Mouse (Mus musculus) limb, embryonic 14.5 days (tissue): ENCODE results near the gene Aifm3. TPM values are rescaled to one million over a fixed set of nuclear protein-coding genes. Genes with fewer than 3 reads are reported as not detected.
A peak's percentile ranks its signal among the peaks of the same experiment; 100 is the strongest.

Source experiments
- ATAC-seq: fragments of 200-750 bp; cut with Nextera tagmentation; 2 replicates; pipeline ENCODE4 v1.8.0; 2017; ENCODE audit warnings: low read depth, moderate number of reproducible peaks, moderate TSS enrichment; ENCODE audit not compliant: low FRiP score
- DNase-seq: peaks from one replicate; pipeline ENCODE4 v3.0.0-alpha.2; 2015; ENCODE audit warnings: low spot score
- H3K27ac ChIP-seq: fragments of 300-500 bp; sonication (generic); replicated peaks from 2 replicates; pipeline ENCODE4 v1.5.1; 2014; ENCODE audit warnings: low read depth, mild to moderate bottlenecking, low read length, moderate library complexity, mixed read lengths
- H3K27me3 ChIP-seq: fragments of 300-500 bp; sonication (generic); 2 replicates; pipeline ENCODE4 v1.6.1; 2014; ENCODE audit warnings: low read length, mixed read lengths; ENCODE audit not compliant: control insufficient read depth, insufficient read depth
- H3K36me3 ChIP-seq: fragments of 300-500 bp; sonication (generic); 2 replicates; pipeline ENCODE4 v1.6.1; 2014; ENCODE audit warnings: mild to moderate bottlenecking, low read length, moderate library complexity, mixed read lengths; ENCODE audit not compliant: control insufficient read depth, insufficient read depth
- H3K4me1 ChIP-seq: fragments of 300-500 bp; sonication (generic); 2 replicates; pipeline ENCODE4 v1.6.1; 2014; ENCODE audit warnings: antibody characterized with exemption, low read length, mixed read lengths; ENCODE audit not compliant: control insufficient read depth, insufficient read depth
- H3K4me2 ChIP-seq: fragments of 300-500 bp; sonication (generic); replicated peaks from 2 replicates; pipeline ENCODE4 v1.6.1; 2014; ENCODE audit warnings: low read depth, mild to moderate bottlenecking, low read length, moderate library complexity; ENCODE audit not compliant: severe bottlenecking
- H3K4me3 ChIP-seq: fragments of 300-500 bp; sonication (generic); replicated peaks from 2 replicates; pipeline ENCODE4 v1.5.1; 2014; ENCODE audit warnings: low read length
- H3K9ac ChIP-seq: fragments of 300-500 bp; sonication (generic); 2 replicates; pipeline ENCODE4 v1.6.1; 2014; ENCODE audit warnings: mild to moderate bottlenecking, low read depth, low read length, moderate library complexity; ENCODE audit not compliant: severe bottlenecking
- H3K9me3 ChIP-seq: fragments of 300-500 bp; sonication (generic); 2 replicates; pipeline ENCODE4 v1.6.1; 2016; ENCODE audit warnings: low read length; ENCODE audit not compliant: control insufficient read depth
- POLR2A ChIP-seq: fragments of 200-500 bp; IDR thresholded peaks from 2 replicates; pipeline ENCODE4 v1.8.0; 2012; ENCODE audit warnings: inconsistent platforms, mild to moderate bottlenecking, moderate library complexity, borderline replicate concordance; ENCODE audit not compliant: insufficient read depth, insufficient read length; ENCODE audit errors: extremely low read depth
- WGBS: fragments of 180-500 bp; shearing (Covaris S2); extraction: QIAGEN DNeasy Blood & Tissue Kit; methylation state at CpG from one replicate; pipeline ENCODE4 v1.1.7; 2014; 5-methylcytosine and 5-hydroxymethylcytosine counted together
- polyA plus RNA-seq, 2 experiments: library from polyadenylated mRNA; depleted of rRNA in 1 of 2; stranded (reverse) in 1 of 2; unstranded in 1 of 2; fragments of >200 nt; fragmentation: Nextera tagmentation in 1 of 2; extraction: Ambion mirVana in 1 of 2; gene quantifications; 2 replicates each; pipeline versions ENCODE4 v1.2.1 to v1.2.3; 2012 to 2014

The Aifm3 gene
- polyA plus RNA-seq, 2 experiments = 0.55 to 1.3 TPM

DNA sequence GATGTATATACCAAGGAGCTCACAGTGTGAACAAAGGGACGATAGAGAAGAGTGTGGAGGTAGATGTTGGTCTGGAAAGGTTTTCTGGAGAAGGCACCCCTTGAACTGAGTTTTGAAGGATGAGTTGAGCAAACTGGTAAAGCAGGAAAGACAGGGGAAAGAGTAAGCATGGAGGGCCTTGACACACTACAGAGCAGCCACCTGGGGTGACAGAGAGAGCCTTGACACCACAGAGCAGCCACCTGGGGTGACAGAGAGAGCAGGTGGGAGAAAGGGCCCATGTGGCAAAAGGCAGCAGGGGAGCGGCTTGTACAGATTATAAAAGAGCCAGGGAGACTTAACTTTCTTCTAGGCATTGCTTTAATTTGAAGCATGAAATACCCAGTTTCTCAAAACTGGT, 14.7 kb upstream of the Aifm3 start:
- H3K4me2 ChIP-seq = no peak overlapping the region
- no peak overlapping the region for H3K4me3 ChIP-seq
- no peaks in the 10 kb centered on the region for H3K9me3 ChIP-seq
- H3K27ac ChIP-seq = no peak overlapping the region
- no peak overlapping the region for H3K9ac ChIP-seq
- H3K27me3 ChIP-seq = no peaks in the 10 kb centered on the region
- no peak for ATAC-seq
- no peak for TF ChIP-seq POLR2A
- no peak for DNase-seq
- WGBS = 78% methylated on average over 2 of the region's 2 CpGs
- no peaks in the 10 kb centered on the region for H3K4me1 ChIP-seq
- H3K36me3 ChIP-seq = peaks cover 36% of the 10 kb centered on the region

DNA sequence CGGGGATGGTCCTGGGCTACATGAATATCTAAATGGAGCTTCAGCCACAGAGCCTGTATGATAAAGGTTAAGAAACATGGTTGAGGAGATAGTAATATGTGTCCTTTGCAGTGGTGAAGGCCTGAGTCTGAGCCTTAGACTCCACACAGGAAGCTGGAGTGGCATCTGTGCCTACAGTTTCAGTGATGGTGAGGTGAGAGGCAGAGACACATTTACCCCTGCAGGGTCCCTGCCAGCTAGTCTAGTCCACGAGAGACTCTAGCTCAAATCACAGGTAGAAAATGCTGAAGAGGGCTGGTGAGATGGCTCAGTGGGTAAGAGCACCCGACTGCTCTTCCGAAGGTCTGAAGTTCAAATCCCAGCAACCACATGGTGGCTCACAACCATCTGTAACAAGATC, 14.1 kb upstream of the Aifm3 start:
- H3K4me2 ChIP-seq = no peak overlapping the region
- DNase-seq (no peak), ATAC-seq (no peak)
- H3K9me3 ChIP-seq = no peaks in the 10 kb centered on the region
- H3K4me3 ChIP-seq = no peak overlapping the region
- H3K27me3 ChIP-seq = no peaks in the 10 kb centered on the region
- H3K4me1 ChIP-seq = no peaks in the 10 kb centered on the region
- H3K36me3 ChIP-seq = peaks cover 30% of the 10 kb centered on the region
- no peak overlapping the region for H3K27ac ChIP-seq
- TF ChIP-seq POLR2A = no peak
- no peak overlapping the region for H3K9ac ChIP-seq
- 94% methylated on average over 4 of the region's 4 CpGs for WGBS

- H3K27me3 ChIP-seq = no peaks in the 10 kb centered on the region
- no peak overlapping the region for H3K4me3 ChIP-seq
- no peak overlapping the region for H3K9ac ChIP-seq
- H3K36me3 ChIP-seq = peaks cover 15% of the 10 kb centered on the region
- no peaks in the 10 kb centered on the region for H3K4me1 ChIP-seq
- TF ChIP-seq POLR2A = no peak
- DNase-seq (no peak), ATAC-seq (no peak)
- no peak overlapping the region for H3K4me2 ChIP-seq
- H3K9me3 ChIP-seq = no peaks in the 10 kb centered on the region
- WGBS = 82% methylated on average over 4 of the region's 4 CpGs
- no peak overlapping the region for H3K27ac ChIP-seq
Observed at GRCm38 (mm10) chr16:17478331-17478943, 11.0 kb upstream of the Aifm3 start.

GRCm38 (mm10) chr16:17481465-17481864, 7.9 kb upstream of the Aifm3 start:
- Histone ChIP-seq H3K9me3 (no peaks in the 10 kb centered on the region), H3K27me3 (no peaks in the 10 kb centered on the region), H3K27ac (no peak overlapping the region), H3K9ac (no peak overlapping the region), H3K4me1 (no peaks in the 10 kb centered on the region), H3K4me2 (no peak overlapping the region), H3K4me3 (no peak overlapping the region), H3K36me3 (peaks cover 40% of the 10 kb centered on the region)
- TF ChIP-seq POLR2A = no peak
- ATAC-seq = no peak
- 93% methylated on average over 2 of the region's 2 CpGs for whole genome bisulfite sequencing
- no peak for DNase-seq

- Histone ChIP-seq H3K4me2 (no peak overlapping the region), H3K9ac (no peak overlapping the region), H3K4me1 (no peaks in the 10 kb centered on the region), H3K27ac (no peak overlapping the region), H3K27me3 (no peaks in the 10 kb centered on the region), H3K9me3 (no peaks in the 10 kb centered on the region), H3K4me3 (no peak overlapping the region), H3K36me3 (peaks cover 49% of the 10 kb centered on the region)
- peak; percentile 48 for DNase-seq
- 44% methylated on average over 3 of the region's 3 CpGs for WGBS
- TF ChIP-seq POLR2A = no peak
- ATAC-seq = no peak
Observed at GRCm38 (mm10) chr16:17486505-17486904, 2.9 kb upstream of the Aifm3 start.
